Mouse (Mus musculus) adrenal gland (tissue): Measurements from ENCODE around the gene Dennd1a.

Experiments
- intact Hi-C: fragments of 180-260 bp; cut with DNase I; formaldehyde crosslinking; loops from one replicate; pipeline ENCODE4 v1.15.1; 2025

Dennd1a gene

GRCm38 (mm10) chr2:38061474-38061873 is 225.7 kb downstream of the Dennd1a start:
- intact Hi-C loops, result no loop called here

GRCm38 (mm10) chr2:38052440-38052839 is 234.8 kb downstream of the Dennd1a start:
- intact Hi-C loops, result no loop called here

- intact Hi-C loops, result no loop called here
Observed at GRCm38 (mm10) chr2:38051485-38052085, 235.6 kb downstream of the Dennd1a start.

DNA sequence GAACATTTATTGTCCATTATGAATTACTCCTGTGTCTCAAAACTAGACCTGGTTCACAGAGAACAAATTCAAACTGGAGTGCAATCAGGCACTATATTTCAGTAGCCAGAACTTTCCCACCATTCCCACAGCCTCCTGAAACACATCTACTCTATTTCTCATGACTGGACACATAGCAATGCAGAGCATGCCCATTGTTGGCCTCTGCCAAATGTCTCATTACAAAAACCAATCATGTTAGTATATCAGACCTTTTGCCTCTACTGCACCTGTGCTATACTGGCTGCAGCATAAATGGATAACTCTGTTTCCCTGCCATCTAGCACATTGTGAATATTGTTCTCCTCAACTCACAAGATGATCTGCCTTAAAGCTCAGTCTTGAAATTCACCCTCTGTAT is 238.2 kb downstream of the Dennd1a start:
- intact Hi-C loops, result no loop called here

GRCm38 (mm10) chr2:38045286-38045685 is 241.9 kb downstream of the Dennd1a start:
- intact Hi-C loops, result no loop called here

DNA sequence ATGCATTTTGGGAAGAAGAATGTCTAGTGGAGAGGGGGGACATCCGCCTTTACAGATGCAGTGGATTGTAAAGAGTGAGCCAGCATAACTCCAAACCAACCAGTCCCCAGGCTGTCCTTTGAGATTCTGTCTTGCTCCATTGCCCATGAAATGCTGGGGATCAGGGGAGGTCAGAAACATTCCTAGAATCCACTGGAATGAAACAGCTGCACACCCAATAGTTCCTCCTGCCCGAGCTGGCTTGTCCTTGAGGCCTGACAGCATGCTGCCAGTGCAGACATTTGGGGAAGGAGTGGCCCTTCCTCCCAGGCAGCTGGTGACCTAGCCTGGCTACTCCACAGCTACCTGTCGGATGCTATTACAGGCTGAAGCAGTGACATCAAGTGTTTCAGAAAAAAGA is 246.3 kb downstream of the Dennd1a start:
- intact Hi-C loops, result no loop called here

GRCm38 (mm10) chr2:38039621-38040020 is 247.6 kb downstream of the Dennd1a start:
- intact Hi-C loops, result no loop called here

- intact Hi-C loops, result no loop called here
Observed at GRCm38 (mm10) chr2:38028317-38028716, 258.9 kb downstream of the Dennd1a start.

DNA sequence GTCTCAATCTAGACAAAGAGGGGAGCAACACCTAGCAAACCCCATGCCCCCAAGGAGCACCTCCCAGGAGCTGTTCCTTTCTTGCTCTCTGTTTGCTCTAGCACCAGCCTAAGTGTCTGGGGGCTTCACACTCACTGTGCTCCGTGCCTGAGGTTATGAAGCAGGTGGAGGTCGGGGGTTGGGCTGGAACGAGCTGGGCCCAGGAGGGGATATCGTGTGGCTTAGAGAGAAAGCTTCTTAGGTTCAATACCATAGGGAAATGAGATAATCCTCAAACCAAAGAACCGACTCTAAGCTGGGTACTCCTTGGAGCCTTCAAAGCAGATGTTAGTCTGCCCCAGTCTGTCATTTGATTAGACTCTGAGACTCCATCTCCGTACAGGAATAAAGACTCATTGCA is 261.6 kb downstream of the Dennd1a start:
- intact Hi-C loops, result no loop called here

- intact Hi-C loops, result no loop called here
Observed at GRCm38 (mm10) chr2:38023741-38024130, 263.5 kb downstream of the Dennd1a start.

- intact Hi-C loops, result no loop called here
Observed at GRCm38 (mm10) chr2:38023054-38023740, 264.0 kb downstream of the Dennd1a start.

DNA sequence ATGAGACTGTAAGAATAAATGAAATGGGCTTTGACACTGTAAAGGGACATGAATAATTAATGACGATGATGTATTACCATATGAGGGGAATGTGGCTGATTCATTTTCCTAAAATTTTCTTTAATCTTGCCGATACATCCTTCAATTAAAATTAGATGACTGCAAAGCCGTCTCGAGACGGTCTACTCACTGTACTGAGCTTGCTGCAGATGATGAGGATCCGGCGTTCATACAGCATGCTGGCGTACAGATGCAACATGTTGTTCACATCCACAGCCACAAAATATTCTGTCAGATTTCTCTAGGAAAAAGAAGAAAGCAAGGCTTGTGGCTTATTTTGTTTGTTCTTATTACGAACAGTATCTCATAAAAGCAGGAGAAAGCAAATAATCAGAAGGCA is 266.0 kb downstream of the Dennd1a start:
- intact Hi-C loops, result no loop called here

DNA sequence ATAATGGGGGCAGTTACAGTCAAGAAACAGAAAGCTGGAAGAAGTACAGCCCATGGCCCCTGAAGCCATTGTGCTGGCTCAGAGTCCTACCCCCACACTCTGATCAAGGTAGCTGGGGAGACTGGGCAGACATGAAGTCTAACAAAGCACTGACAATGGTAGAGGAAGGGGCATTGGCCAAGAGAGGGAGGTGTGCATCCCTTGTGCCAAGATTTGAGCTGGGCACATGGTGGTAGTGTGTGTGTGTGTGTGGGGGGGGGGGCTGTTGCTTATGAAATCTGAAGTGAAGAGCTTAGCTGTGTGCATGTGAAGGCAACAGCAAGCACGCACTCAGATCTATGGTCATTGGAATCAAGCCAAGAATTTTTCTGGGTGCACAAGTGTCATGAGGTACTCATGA is 272.5 kb downstream of the Dennd1a start:
- intact Hi-C loops, result no loop called here

DNA sequence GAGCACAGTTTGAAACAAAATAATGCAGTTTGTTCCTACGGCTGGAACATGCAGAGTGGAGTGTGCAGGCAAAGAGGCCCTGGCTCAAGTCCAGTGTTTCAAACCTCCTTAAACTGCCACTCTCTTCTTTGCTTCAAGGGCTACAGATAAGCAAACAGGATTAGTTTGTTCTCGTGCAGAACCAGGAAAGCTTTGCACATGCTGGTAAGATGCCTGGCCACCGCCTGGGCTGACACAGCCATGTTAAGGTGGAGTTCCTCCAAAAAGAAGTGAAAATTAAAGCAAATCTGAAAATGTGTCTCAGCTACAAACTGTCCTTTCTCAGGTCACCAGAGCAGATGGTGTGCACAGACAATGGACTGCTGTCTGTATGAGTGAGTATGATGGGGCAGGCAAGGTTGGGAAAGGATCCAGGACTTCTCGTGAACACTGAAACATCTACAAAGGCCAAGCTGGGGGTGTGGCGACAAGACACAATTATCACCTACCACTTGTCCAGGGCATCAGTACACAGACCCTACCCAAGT is 273.3 kb downstream of the Dennd1a start:
- intact Hi-C loops, result no loop called here

DNA sequence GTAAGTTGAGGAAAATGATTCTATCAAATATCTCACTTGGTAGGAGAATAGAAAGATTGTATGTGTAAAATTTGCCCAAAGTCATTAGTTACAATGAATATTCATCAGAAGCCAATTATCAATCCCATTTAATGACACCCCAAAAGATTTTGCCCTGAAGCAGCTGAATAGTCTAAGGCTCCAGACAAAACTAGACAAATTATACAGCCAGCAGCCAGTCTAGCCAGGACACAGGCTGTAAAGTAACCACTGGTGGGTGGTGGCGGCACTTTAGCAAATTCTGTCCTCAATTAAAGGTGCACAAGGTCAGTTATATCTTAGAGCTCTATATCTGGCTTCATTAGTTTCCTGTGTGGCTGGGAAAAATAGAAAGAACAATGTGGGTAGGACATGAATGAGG is 280.0 kb downstream of the Dennd1a start:
- intact Hi-C loops, result no loop called here

- intact Hi-C loops, result no loop called here
Observed at GRCm38 (mm10) chr2:38003183-38003680, 284.0 kb downstream of the Dennd1a start.

- intact Hi-C loops, result no loop called here
Observed at GRCm38 (mm10) chr2:38001004-38001403, 286.2 kb downstream of the Dennd1a start.

DNA sequence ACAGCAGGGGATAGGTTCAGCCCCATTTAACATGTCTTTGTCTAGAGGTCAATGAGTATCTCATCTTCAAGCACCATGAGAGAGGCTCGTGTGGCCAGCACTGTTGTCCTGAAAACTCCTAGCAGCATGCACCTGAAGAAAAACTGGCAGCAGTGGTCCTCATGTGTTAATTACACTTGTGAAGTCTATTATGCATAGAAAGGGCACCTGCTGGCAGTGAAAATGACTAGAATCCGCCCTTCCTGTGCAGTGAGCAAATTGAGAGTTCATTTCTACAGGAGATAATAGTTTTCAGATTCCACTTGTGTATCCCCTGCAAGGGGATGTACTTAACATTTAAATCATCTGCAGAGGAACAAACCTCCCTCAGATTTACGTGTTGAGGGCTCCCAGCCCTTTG is 289.2 kb downstream of the Dennd1a start:
- intact Hi-C loops, result no loop called here

DNA sequence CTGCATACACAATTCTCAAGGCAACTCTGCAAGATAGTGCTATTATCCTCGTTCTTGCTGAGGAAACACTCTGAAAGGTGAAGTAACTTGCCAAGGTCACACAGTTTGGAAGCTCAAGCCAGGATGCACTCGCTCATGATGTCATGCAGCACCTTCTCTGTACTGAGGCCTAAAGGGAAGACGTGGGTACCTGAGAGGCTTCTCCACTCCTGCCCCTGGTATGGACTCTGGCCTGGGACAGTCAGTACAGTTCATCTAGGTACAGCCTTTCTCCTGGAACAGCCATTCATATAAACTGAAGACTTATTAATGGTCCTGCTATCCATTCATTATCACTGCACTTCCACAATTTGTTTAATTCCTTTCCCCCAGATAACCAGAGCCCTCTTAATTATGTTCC is 298.1 kb downstream of the Dennd1a start:
- intact Hi-C loops, result no loop called here

DNA sequence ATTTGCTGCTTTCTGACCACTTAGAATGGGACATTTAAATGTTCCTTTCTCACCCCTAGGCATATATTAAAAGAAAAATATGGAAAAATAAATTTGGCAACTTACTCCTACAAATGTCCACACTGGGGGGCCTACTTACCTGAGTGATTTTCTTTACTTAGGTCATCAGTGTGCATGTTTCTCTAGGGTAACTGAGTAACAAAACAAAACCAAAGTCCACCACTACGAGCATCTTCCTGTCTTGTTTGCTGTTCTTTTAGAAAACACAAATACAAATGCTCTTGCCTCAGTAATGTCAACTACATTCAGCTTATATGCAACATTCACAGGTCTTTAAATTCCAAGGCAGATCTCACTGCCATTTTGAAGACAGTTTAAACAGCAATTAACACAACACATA is 298.9 kb downstream of the Dennd1a start:
- intact Hi-C loops, result no loop called here

GRCm38 (mm10) chr2:37985690-37986222 is 301.4 kb downstream of the Dennd1a start:
- intact Hi-C loops, result no loop called here

DNA sequence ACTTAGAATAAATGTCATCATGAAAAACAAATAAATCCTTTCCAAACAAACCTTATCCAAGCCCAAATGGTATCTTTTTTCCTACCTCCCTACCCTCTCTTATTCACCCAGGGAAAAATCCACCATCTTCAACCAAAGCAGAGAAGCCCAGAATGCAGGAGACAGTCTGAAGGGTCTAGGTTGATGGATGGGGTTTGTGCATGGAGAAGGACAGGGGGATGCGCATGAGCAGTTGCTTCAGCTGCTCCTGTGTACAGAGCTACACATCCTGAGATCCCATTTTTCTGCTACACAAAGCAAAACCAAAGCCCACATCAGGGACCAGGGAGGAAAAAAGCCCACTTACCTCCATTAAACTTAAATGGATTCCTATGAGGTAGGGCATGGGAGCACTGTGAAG is 304.5 kb downstream of the Dennd1a start:
- intact Hi-C loops, result no loop called here
